Mouse (Mus musculus): ENCODE data around the gene Gm9044. TPM values are rescaled to one million over a fixed set of nuclear protein-coding genes. Genes with fewer than 3 reads are reported as not detected.
"Not testable (repeated sequence)": the region's sequence is repeated elsewhere in the genome, so short reads cannot be mapped to it uniquely, and the experiment has no call there.

Gm9044 gene
- polyA plus RNA-seq (2015; fragmentation: Nextera tagmentation; extraction: Ambion mirVana): not detected in 2 replicates

DNA sequence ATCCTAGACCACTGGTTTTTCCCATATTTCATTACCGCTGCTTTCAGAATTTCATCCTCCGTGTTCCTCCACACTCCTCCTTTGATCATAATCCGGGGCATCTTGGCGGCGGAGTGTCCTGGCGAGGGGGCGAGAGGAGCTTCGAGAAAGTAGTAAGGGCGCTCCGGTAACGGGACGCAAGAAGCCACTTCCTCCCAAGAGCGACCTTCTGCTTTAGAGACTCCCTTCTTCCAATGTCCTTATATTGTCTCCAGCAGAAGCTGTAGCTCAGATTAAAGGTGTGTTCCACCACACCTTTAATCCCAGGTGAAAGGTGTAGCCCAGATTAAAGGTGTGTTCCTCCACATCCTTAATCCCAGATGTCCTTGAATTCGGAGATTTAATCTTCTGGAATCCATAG is at the start of gene Gm9044:
TSS of gene Gm9044 (minus strand) at position 101 of the 400 bp plus-strand sequence.
- not testable (repeated sequence) for H3K4me1 ChIP-seq; H3K27me3 ChIP-seq; H3K36me3 ChIP-seq; H3K9ac ChIP-seq; H3K4me3 ChIP-seq; H3K27ac ChIP-seq; ATAC-seq (ENCODE audit: low FRiP score, low read depth); H3K9me3 ChIP-seq; H3K4me2 ChIP-seq (replicated peaks)
- no CpG with 5 or more reads among the region's 14 CpGs for WGBS

- H3K36me3 ChIP-seq: no peaks in the 10 kb centered on the region
- 8% methylated on average over 10 of the region's 10 CpGs for WGBS
- peak overlapping the region; percentile 47 for H3K4me2 ChIP-seq (replicated peaks)
- no peak overlapping the region for H3K4me3 ChIP-seq
- H3K4me1 ChIP-seq: no peaks in the 10 kb centered on the region
- no peak overlapping the region for H3K27ac ChIP-seq
- 0 out of 2 replicates have a peak, but pooled peaks cover 2% of the 10 kb centered on the region for H3K9me3 ChIP-seq
- no peaks in the 10 kb centered on the region for H3K27me3 ChIP-seq
- no peak overlapping the region for H3K9ac ChIP-seq
- ATAC-seq (ENCODE audit: low FRiP score, low read depth): peak; percentile 87
These were observed 38.2 kb upstream of the Gm9044 start for GRCm38 (mm10) chr10:118370443-118370842.

DNA sequence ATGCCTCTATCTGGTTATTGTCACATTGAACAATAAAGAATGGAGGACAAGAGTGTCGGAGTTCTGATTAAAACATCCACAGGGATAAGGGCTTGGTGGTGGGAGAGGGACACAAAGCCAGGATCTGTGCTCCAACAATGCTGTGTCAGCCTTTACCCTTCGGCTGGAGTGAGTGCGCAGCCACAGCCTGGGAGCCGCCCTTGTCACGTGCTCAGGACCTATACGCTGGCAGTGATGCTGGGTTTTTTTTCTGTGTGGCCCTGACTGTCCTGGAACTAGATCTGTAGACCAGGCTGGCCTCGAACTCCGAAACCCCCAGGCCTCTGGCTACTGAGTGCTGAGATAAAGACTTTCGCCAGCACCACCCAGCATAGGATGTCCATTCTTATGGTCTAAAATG is 37.3 kb upstream of the Gm9044 start:
- Histone ChIP-seq H3K27me3 (no peaks in the 10 kb centered on the region), H3K27ac (no peak overlapping the region), H3K36me3 (no peaks in the 10 kb centered on the region), H3K9me3 (0 out of 2 replicates have a peak, but pooled peaks cover 2% of the 10 kb centered on the region), H3K9ac (no peak overlapping the region), H3K4me2 (replicated peaks) (no peak overlapping the region), H3K4me3 (no peak overlapping the region), H3K4me1 (no peaks in the 10 kb centered on the region)
- 88% methylated on average over 9 of the region's 9 CpGs for WGBS
- ATAC-seq (ENCODE audit: low FRiP score, low read depth): no peak

GRCm38 (mm10) chr10:118354005-118354404 is 21.8 kb upstream of the Gm9044 start, which contains the start of gene Gm9049:
Gene Gm9049 (minus strand): TSS chr10:118354105.
- H3K4me1 ChIP-seq; H3K4me2 ChIP-seq (replicated peaks); H3K36me3 ChIP-seq; H3K9me3 ChIP-seq; ATAC-seq (ENCODE audit: low FRiP score, low read depth); H3K4me3 ChIP-seq; H3K27ac ChIP-seq; H3K9ac ChIP-seq; H3K27me3 ChIP-seq: not testable (repeated sequence)
- WGBS: 89% methylated on average over 1 of the region's 11 CpGs

- not testable (repeated sequence) for H3K4me3 ChIP-seq; H3K9ac ChIP-seq; ATAC-seq (ENCODE audit: low FRiP score, low read depth); H3K9me3 ChIP-seq; H3K4me2 ChIP-seq (replicated peaks); H3K4me1 ChIP-seq; H3K36me3 ChIP-seq; H3K27me3 ChIP-seq; H3K27ac ChIP-seq
- 71% methylated on average over 1 of the region's 14 CpGs for WGBS
These were observed 16.4 kb upstream of the Gm9044 start, which contains the start of gene Gm9048 for GRCm38 (mm10) chr10:118348579-118348978. Gene Gm9048 (minus strand): TSS chr10:118348679.

GRCm38 (mm10) chr10:118343155-118343554 is 10.9 kb upstream of the Gm9044 start, which contains the start of gene Gm9046:
Gene Gm9046 (minus strand): TSS chr10:118343255.
- not testable (repeated sequence) for H3K4me2 ChIP-seq (replicated peaks); H3K4me3 ChIP-seq; H3K27ac ChIP-seq; H3K27me3 ChIP-seq; H3K9me3 ChIP-seq; ATAC-seq (ENCODE audit: low FRiP score, low read depth); H3K4me1 ChIP-seq; H3K9ac ChIP-seq; H3K36me3 ChIP-seq
- no CpG with 5 or more reads among the region's 14 CpGs for WGBS

DNA sequence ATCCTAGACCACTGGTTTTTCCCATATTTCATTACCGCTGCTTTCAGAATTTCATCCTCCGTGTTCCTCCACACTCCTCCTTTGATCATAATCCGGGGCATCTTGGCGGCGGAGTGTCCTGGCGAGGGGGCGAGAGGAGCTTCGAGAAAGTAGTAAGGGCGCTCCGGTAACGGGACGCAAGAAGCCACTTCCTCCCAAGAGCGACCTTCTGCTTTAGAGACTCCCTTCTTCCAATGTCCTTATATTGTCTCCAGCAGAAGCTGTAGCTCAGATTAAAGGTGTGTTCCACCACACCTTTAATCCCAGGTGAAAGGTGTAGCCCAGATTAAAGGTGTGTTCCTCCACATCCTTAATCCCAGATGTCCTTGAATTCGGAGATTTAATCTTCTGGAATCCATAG is 5.5 kb upstream of the Gm9044 start, which contains the start of gene Gm9045:
TSS of gene Gm9045 (minus strand) at position 101 of the 400 bp plus-strand sequence.
- ATAC-seq (ENCODE audit: low FRiP score, low read depth); H3K4me1 ChIP-seq; H3K4me3 ChIP-seq; H3K27ac ChIP-seq; H3K36me3 ChIP-seq; H3K9me3 ChIP-seq; H3K9ac ChIP-seq; H3K4me2 ChIP-seq (replicated peaks); H3K27me3 ChIP-seq: not testable (repeated sequence)
- WGBS: no CpG with 5 or more reads among the region's 14 CpGs

GRCm38 (mm10) chr10:118326869-118327268 is 5.3 kb downstream of the Gm9044 start, which contains the start of gene Gm9040:
Gene Gm9040 (minus strand): TSS chr10:118326969.
- ATAC-seq (ENCODE audit: low FRiP score, low read depth); H3K9ac ChIP-seq; H3K4me3 ChIP-seq; H3K4me2 ChIP-seq (replicated peaks); H3K36me3 ChIP-seq; H3K4me1 ChIP-seq; H3K27me3 ChIP-seq; H3K27ac ChIP-seq; H3K9me3 ChIP-seq: not testable (repeated sequence)
- no CpG with 5 or more reads among the region's 11 CpGs for WGBS

- no peak for ATAC-seq (ENCODE audit: low FRiP score, low read depth)
- Histone ChIP-seq H3K4me1 (no peaks in the 10 kb centered on the region), H3K9me3 (no peaks in the 10 kb centered on the region), H3K9ac (no peak overlapping the region), H3K36me3 (no peaks in the 10 kb centered on the region), H3K4me2 (replicated peaks) (no peak overlapping the region), H3K4me3 (no peak overlapping the region), H3K27me3 (no peaks in the 10 kb centered on the region), H3K27ac (no peak overlapping the region)
- 85% methylated on average over 8 of the region's 8 CpGs for WGBS
These were observed 13.2 kb downstream of the Gm9044 start for GRCm38 (mm10) chr10:118319024-118319423.

GRCm38 (mm10) chr10:118302133-118302532 is 30.1 kb downstream of the Gm9044 start:
- not testable (repeated sequence) for H3K4me1 ChIP-seq; H3K9me3 ChIP-seq; H3K27me3 ChIP-seq; H3K4me3 ChIP-seq; ATAC-seq (ENCODE audit: low FRiP score, low read depth); H3K4me2 ChIP-seq (replicated peaks); H3K9ac ChIP-seq; H3K27ac ChIP-seq; H3K36me3 ChIP-seq
- 48% methylated on average over 2 of the region's 2 CpGs for WGBS

DNA sequence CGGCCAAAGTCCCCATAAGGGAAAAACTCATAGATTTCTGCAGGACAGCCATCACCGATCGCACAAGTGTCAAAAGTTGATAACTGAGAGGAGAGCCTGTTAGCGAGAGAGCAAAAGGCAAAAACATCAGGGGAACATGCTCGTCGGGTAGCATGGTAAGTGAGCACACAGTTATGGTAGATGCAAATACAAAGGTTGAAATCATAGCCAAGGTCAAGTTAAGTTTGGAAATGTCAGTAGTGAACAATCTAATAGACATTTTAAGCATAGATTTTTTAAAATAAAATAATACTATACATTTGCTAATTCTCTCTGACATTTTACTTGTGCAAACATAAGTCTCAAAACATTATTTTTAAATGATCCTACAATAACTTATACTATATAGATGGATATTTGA is 37.3 kb downstream of the Gm9044 start, which contains the start of gene Iltifb:
TSS of gene Iltifb (minus strand) at position 101 of the 400 bp plus-strand sequence.
- 92% methylated on average over 6 of the region's 6 CpGs for WGBS

GRCm38 (mm10) chr10:118283016-118283415 is 49.2 kb downstream of the Gm9044 start:
- H3K36me3 ChIP-seq; H3K9me3 ChIP-seq; H3K4me3 ChIP-seq; H3K9ac ChIP-seq; H3K27ac ChIP-seq; H3K27me3 ChIP-seq; H3K4me2 ChIP-seq (replicated peaks); H3K4me1 ChIP-seq: not testable (repeated sequence)
- 67% methylated on average over 3 of the region's 5 CpGs for WGBS
- ATAC-seq (ENCODE audit: low FRiP score, low read depth): 0 out of 2 replicates have a peak, but pooled peaks have one; percentile 32

More for the DNA sequence above, 37.3 kb downstream of the Gm9044 start, which contains the start of gene Iltifb:
- Histone ChIP-seq H3K4me2 (replicated peaks) (no peak within 1 kb of the TSS), H3K9ac (no peak within 1 kb of the TSS), H3K36me3 (no peaks in the 10 kb centered on the region), H3K4me1 (no peaks in the 10 kb centered on the region), H3K4me3 (no peak within 1 kb of the TSS), H3K27me3 (no peaks in the 10 kb centered on the region), H3K9me3 (no peaks in the 10 kb centered on the region), H3K27ac (no peak within 1 kb of the TSS)
- ATAC-seq (ENCODE audit: low FRiP score, low read depth): no peak

DNA sequence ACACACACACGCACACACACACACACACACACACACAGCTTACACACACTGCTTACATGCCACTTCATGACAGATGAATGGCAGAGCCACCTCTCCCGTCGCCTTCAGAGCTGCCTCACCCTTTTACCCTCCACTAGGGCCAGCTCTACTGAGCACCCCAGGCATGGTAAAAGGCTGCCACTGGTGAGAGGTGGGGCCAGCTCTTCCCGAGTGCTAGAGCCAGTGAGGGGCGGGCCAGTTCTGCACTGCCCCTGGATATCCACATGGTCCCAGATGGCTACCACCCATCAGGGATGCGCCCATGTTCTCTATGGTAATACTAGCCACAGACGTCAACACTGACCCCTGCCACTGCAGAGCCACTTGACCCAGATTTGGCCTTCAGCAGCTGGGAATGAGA is 49.6 kb downstream of the Gm9044 start:
- not testable (repeated sequence) for ATAC-seq (ENCODE audit: low FRiP score, low read depth); H3K4me3 ChIP-seq; H3K27ac ChIP-seq; H3K27me3 ChIP-seq; H3K4me2 ChIP-seq (replicated peaks); H3K9me3 ChIP-seq; H3K36me3 ChIP-seq; H3K9ac ChIP-seq; H3K4me1 ChIP-seq
- WGBS: 73% methylated on average over 6 of the region's 7 CpGs

Data from limb, embryonic 13.5 days (tissue).